ENCODE assay signal across 8 mouse cellular contexts in genomic region chr11:85312818-85313217, GRCm38 (mm10). TPM values are rescaled to one million over a fixed set of nuclear protein-coding genes. Genes with fewer than 3 reads are reported as not detected.
DNase-seq lines count a peak whose midpoint lies in the region; ATAC-seq and TF ChIP-seq lines count a peak whose summit lies in the region.

No protein-coding gene starts in this region.

- peak overlapping the region; percentile 62 to 94 (median 70) for H3K4me3 ChIP-seq in CH12.LX (replicated peaks in 1 of 3; ENCODE audit: low read depth in 2 of 3, low read length in 2 of 3, poor library complexity in 1 of 3)
- H3K4me3 ChIP-seq in forebrain, embryonic 15.5 days = peak overlapping the region; percentile 99
- peak overlapping the region; percentile 31 for H3K4me3 ChIP-seq in lung, adult 2 months (replicated peaks; ENCODE audit: extremely low read depth, low read depth, low read length)

- H3K27me3 ChIP-seq in CH12.LX (replicated peaks) = no peaks in the 10 kb centered on the region
- no peaks in the 10 kb centered on the region for H3K27me3 ChIP-seq in forebrain, embryonic 15.5 days

- TF ChIP-seq CTCF in CH12.LX (conservative IDR thresholded peaks at IDR 0.05 in 1 of 2, IDR thresholded peaks at IDR 0.05 in 1 of 2; ENCODE audit: low read depth in 2 of 2, low read length in 2 of 2) = no peak
- TF ChIP-seq CTCF in lung, adult 2 months (IDR thresholded peaks at IDR 0.05; ENCODE audit: insufficient read depth, low read length) = no peak

- no peak for TF ChIP-seq POLR2A in CH12.LX (IDR thresholded peaks at IDR 0.05; ENCODE audit: low read depth, low read length)
- TF ChIP-seq POLR2A in lung, adult 2 months (IDR thresholded peaks at IDR 0.05; ENCODE audit: borderline replicate concordance, extremely low read depth, low read depth, low read length) = no peak

- TF ChIP-seq EP300 in CH12.LX (IDR thresholded peaks at IDR 0.05; ENCODE audit: low read length) = peak; percentile 57

- in situ Hi-C loops in CH12.LX (cut with MboI; ENCODE audit: low pct_ligation_motif_present, low pct_unique_long_range_greater_than_20kb, low sequenced_read_pairs) = no loop called here

- peaks cover 48% of the 10 kb centered on the region for H3K79me2 ChIP-seq in CH12.LX (replicated peaks; ENCODE audit: control insufficient read depth, extremely low read depth, insufficient read depth, poor library complexity, severe bottlenecking)

- H3K4me1 ChIP-seq in CH12.LX (ENCODE audit: control insufficient read depth in 1 of 2, insufficient read depth in 2 of 2) = peaks cover 4 to 31% of the 10 kb centered on the region in 2 experiments; a peak in 2 of 4 replicates
- H3K4me1 ChIP-seq in forebrain, embryonic 15.5 days = peaks cover 29% of the 10 kb centered on the region
- H3K4me1 ChIP-seq in lung, adult 2 months (ENCODE audit: control insufficient read depth, insufficient read depth, low read length) = peaks cover 3% of the 10 kb centered on the region

- no peak overlapping the region for H3K27ac ChIP-seq in CH12.LX (ENCODE audit: insufficient read depth, low read depth)
- H3K27ac ChIP-seq in forebrain, embryonic 15.5 days (replicated peaks) = peak overlapping the region; percentile 92

- WGBS in forebrain, embryonic 15.5 days = 20% methylated on average over 2 of the region's 2 CpGs
- WGBS in lung, adult 2 months = 7% methylated on average over 2 of the region's 2 CpGs

- peaks cover 3% of the 10 kb centered on the region for H3K9me3 ChIP-seq in CH12.LX (replicated peaks; ENCODE audit: low read length)
- H3K9me3 ChIP-seq in forebrain, embryonic 15.5 days = no peaks in the 10 kb centered on the region

- peak overlapping the region; percentile 75 for H3K9ac ChIP-seq in CH12.LX (ENCODE audit: insufficient read depth, low read depth)
- peak overlapping the region; percentile 89 for H3K9ac ChIP-seq in forebrain, embryonic 15.5 days (replicated peaks)

- peak; percentile 85 for DNase-seq in CH12.LX (ENCODE audit: extremely low read depth)
- peak; percentile 95 for DNase-seq in brain, adult 2 months (ENCODE audit: low read depth, low spot score)
- DNase-seq in heart, postnatal 36 days = peak; percentile 79 to 80
- DNase-seq in layer of hippocampus, adult 18-20 months (ENCODE audit: low spot score in 2 of 2) = peak; percentile 67 to 91
- peak; percentile 31 for DNase-seq in lung, adult 2 months
- DNase-seq in right cerebral cortex, postnatal 10 days (ENCODE audit: low spot score in 2 of 2) = peak; percentile 54 to 78
- no peak for DNase-seq in thymus, adult 18-20 months

- intact Hi-C loops in heart, postnatal 36 days (cut with DNase I) = loop anchor here (5.0 kb wide), 1 partner anchor 39 kb away; the partner anchor contains the start of gene Bcas3

- dilution Hi-C loops in CH12.LX (cut with MboI; ENCODE audit: extremely low pct_ligation_motif_present, extremely low pct_unique_long_range_greater_than_20kb, low sequenced_read_pairs) = no loop called here

- H3K36me3 ChIP-seq in CH12.LX (replicated peaks in 1 of 2; ENCODE audit: control insufficient read depth in 1 of 2, insufficient read depth in 1 of 2, low read length in 1 of 2) = peaks cover 4 to 22% of the 10 kb centered on the region in 2 experiments
- H3K36me3 ChIP-seq in forebrain, embryonic 15.5 days = no peaks in the 10 kb centered on the region

- ATAC-seq in forebrain, embryonic 15.5 days (replicated peaks) = 0 out of 2 replicates have a peak, but pooled peaks have one; percentile 44

- peak overlapping the region; percentile 52; the same call in 1 of the 2 replicates for H3K4me2 ChIP-seq in CH12.LX (ENCODE audit: insufficient read depth, low read depth, poor library complexity, severe bottlenecking)
- H3K4me2 ChIP-seq in forebrain, embryonic 15.5 days (replicated peaks) = peak overlapping the region; percentile 57

- no peak for TF ChIP-seq RAD21 in CH12.LX (IDR thresholded peaks at IDR 0.05; ENCODE audit: low read depth, low read length)

TF ChIP-seq in CH12.LX, 34 proteins besides CTCF, POLR2A, EP300 and RAD21:
- TF ChIP-seq JUN (IDR thresholded peaks at IDR 0.05; ENCODE audit: insufficient read depth, low read depth, low read length) (no peak; the same call in 1 of the 2 replicates), HCFC1 (IDR thresholded peaks at IDR 0.05; ENCODE audit: low read depth, low read length) (no peak), ZC3H11A (IDR thresholded peaks at IDR 0.05; ENCODE audit: low read depth, low read length) (no peak), RCOR1 (conservative IDR thresholded peaks at IDR 0.05; ENCODE audit: low read depth, low read length) (no peak), TCF12 (IDR thresholded peaks at IDR 0.05; ENCODE audit: low read depth, low read length) (no peak), ZNF384 (IDR thresholded peaks at IDR 0.05; ENCODE audit: low read depth, low read length) (no peak), CHD2 (IDR thresholded peaks at IDR 0.05; ENCODE audit: low read length) (peak; percentile 71; the same call in 1 of the 2 replicates), ZKSCAN1 (IDR thresholded peaks at IDR 0.05; ENCODE audit: borderline replicate concordance, low read depth, low read length) (no peak), JUND (conservative IDR thresholded peaks at IDR 0.05; ENCODE audit: low read depth, low read length) (no peak), SMC3 (IDR thresholded peaks at IDR 0.05; ENCODE audit: low read depth, low read length) (no peak), MAZ (IDR thresholded peaks at IDR 0.05; ENCODE audit: low read depth, low read length) (no peak), NELFE (IDR thresholded peaks at IDR 0.05; ENCODE audit: low read depth, low read length) (no peak), UBTF (IDR thresholded peaks at IDR 0.05; ENCODE audit: low read depth, low read length) (no peak), ELF1 (IDR thresholded peaks at IDR 0.05; ENCODE audit: low read depth, low read length) (no peak), MAX (IDR thresholded peaks at IDR 0.05; ENCODE audit: low read length) (0 out of 2 replicates have a peak, but pooled peaks have one; percentile 2), CHD1 (IDR thresholded peaks at IDR 0.05; ENCODE audit: low read depth, low read length) (no peak; the same call in 1 of the 2 replicates), NRF1 (IDR thresholded peaks at IDR 0.05; ENCODE audit: low read depth, low read length) (no peak), KAT2A (IDR thresholded peaks at IDR 0.05; ENCODE audit: insufficient replicate concordance, low read length) (0 out of 2 replicates have a peak, but pooled peaks have one; percentile 62), IRF4 (IDR thresholded peaks at IDR 0.05; ENCODE audit: low read depth, low read length) (peak; percentile 77), POLR2AphosphoS2 (IDR thresholded peaks at IDR 0.05; ENCODE audit: low read depth, low read length) (0 out of 2 replicates have a peak, but pooled peaks have one; percentile 55), USF2 (conservative IDR thresholded peaks at IDR 0.05; ENCODE audit: low read depth, low read length) (no peak), ETS1 (conservative IDR thresholded peaks at IDR 0.05; ENCODE audit: low read depth, low read length) (peak; percentile 43; the same call in 1 of the 2 replicates), MYC (IDR thresholded peaks at IDR 0.05; ENCODE audit: low read depth, low read length) (no peak), MXI1 (IDR thresholded peaks at IDR 0.05; ENCODE audit: low read depth, low read length) (peak; percentile 59; the same call in 1 of the 2 replicates), MEF2A (IDR thresholded peaks at IDR 0.05; ENCODE audit: borderline replicate concordance, low read depth, low read length) (peak; percentile 92), MAFK (IDR thresholded peaks at IDR 0.05; ENCODE audit: insufficient replicate concordance, low read length) (no peak), GABPA (IDR thresholded peaks at IDR 0.05; ENCODE audit: insufficient replicate concordance, low read depth, low read length) (no peak), TBP (conservative IDR thresholded peaks at IDR 0.05; ENCODE audit: low read depth, low read length) (no peak), SIN3A (IDR thresholded peaks at IDR 0.05; ENCODE audit: low read length) (peak; percentile 68; the same call in 1 of the 2 replicates)

RNA-seq across cellular contexts. Expression of gene Ppm1d, which starts 1.8 kb away (rescaled TPM):
- total RNA-seq in CH12.LX (2012; rRNA removed) (19.0 and 20.9 TPM in 2 replicates), CH12.LX (2014; rRNA removed) (25.1 and 26.1 TPM in 2 replicates)
- polyA plus RNA-seq in CH12.LX (2012; ENCODE audit: insufficient read length, low read depth) = 24.8 and 26.4 TPM in 2 replicates
- 25.3 and 26.4 TPM in 2 replicates for polyA plus RNA-seq in forebrain, embryonic 15.5 days (2015; fragmentation: Nextera tagmentation; extraction: Ambion mirVana)
- 10 to 100 TPM; 10.5 to 11.3 TPM for total RNA-seq in heart, postnatal 36 days (2021)
- 10 to 100 TPM; 16.2 to 17.0 TPM for total RNA-seq in layer of hippocampus, adult 18-20 months (2021)
- polyA plus RNA-seq in lung, adult 2 months (2012; rRNA removed) = 7.3 and 7.4 TPM in 2 replicates

RNA-seq across cellular contexts. Expression of gene Bcas3, which starts 40.1 kb away (rescaled TPM):
- total RNA-seq in CH12.LX (2012; rRNA removed) = 9.7 and 10.4 TPM in 2 replicates
- total RNA-seq in CH12.LX (2014; rRNA removed) = 7.7 and 8.2 TPM in 2 replicates
- polyA plus RNA-seq in CH12.LX (2012; ENCODE audit: insufficient read length, low read depth) = 16.9 and 21.3 TPM in 2 replicates
- 25.3 and 30.1 TPM in 2 replicates for polyA plus RNA-seq in forebrain, embryonic 15.5 days (2015; fragmentation: Nextera tagmentation; extraction: Ambion mirVana)
- 10 to 100 TPM; 35.8 to 48.8 TPM for total RNA-seq in heart, postnatal 36 days (2021)
- 10 to 100 TPM; 70.0 to 78.5 TPM for total RNA-seq in layer of hippocampus, adult 18-20 months (2021)
- 54.9 and 55.7 TPM in 2 replicates for polyA plus RNA-seq in lung, adult 2 months (2012; rRNA removed)

Comparison
In these comparisons a context has a peak if more than half of its experiments do, and no peak if none do; other contexts are left out.
1. DNase-seq: peak in CH12.LX (single experiment), brain, adult 2 months (single experiment), heart, postnatal 36 days (2 of 2), layer of hippocampus, adult 18-20 months (2 of 2), lung, adult 2 months (single experiment) and right cerebral cortex, postnatal 10 days (2 of 2); none in thymus, adult 18-20 months (0 of 2).
2. H3K4me3 ChIP-seq: peak in every context shown above with its lines; median percentile 99 in forebrain, embryonic 15.5 days; 70 in CH12.LX; 31 in lung, adult 2 months.